Mouse (Mus musculus): ENCODE results near the gene Gm6890. TPM values are rescaled to one million over a fixed set of nuclear protein-coding genes. Genes with fewer than 3 reads are reported as not detected.

Gene Gm6890
- polyA plus RNA-seq (2015; fragmentation: Illumina TruSeq; extraction: RNeasy Lipid Tissue Mini Kit (QIAGEN cat#74804); ENCODE audit: insufficient read depth, low read depth, low replicate concordance): not detected

GRCm38 (mm10) chrX:74740627-74741026 is at the start of gene Gm6890:
Gene Gm6890, plus strand, starts transcription at chrX:74740927.

Other genes with a start within 250 kb of the Gm6890 start
- not detected for gene Olfr1326-ps1, start 166.0 kb upstream of the Gm6890 start, polyA plus RNA-seq (2015; fragmentation: Illumina TruSeq; extraction: RNeasy Lipid Tissue Mini Kit (QIAGEN cat#74804); ENCODE audit: insufficient read depth, low read depth, low replicate concordance)
- not detected for gene Olfr1325, start 148.2 kb upstream of the Gm6890 start, polyA plus RNA-seq (2015; fragmentation: Illumina TruSeq; extraction: RNeasy Lipid Tissue Mini Kit (QIAGEN cat#74804); ENCODE audit: insufficient read depth, low read depth, low replicate concordance)
- not detected for gene Gm5640, start 95.3 kb upstream of the Gm6890 start, polyA plus RNA-seq (2015; fragmentation: Illumina TruSeq; extraction: RNeasy Lipid Tissue Mini Kit (QIAGEN cat#74804); ENCODE audit: insufficient read depth, low read depth, low replicate concordance)
- not detected for gene Gm5936, start 96.3 kb downstream of the Gm6890 start, polyA plus RNA-seq (2015; fragmentation: Illumina TruSeq; extraction: RNeasy Lipid Tissue Mini Kit (QIAGEN cat#74804); ENCODE audit: insufficient read depth, low read depth, low replicate concordance)

Data from pancreas, adult 10 weeks (tissue).